Mouse (Mus musculus) forebrain, embryonic 16.5 days (tissue): Measurements from ENCODE around the gene Galnt2. TPM values are rescaled to one million over a fixed set of nuclear protein-coding genes. Genes with fewer than 3 reads are reported as not detected.

Source experiments
- ATAC-seq: fragments of 200-750 bp; cut with Nextera tagmentation; 2 replicates; pipeline ENCODE4 v1.8.0; 2017; ENCODE audit warnings: mild to moderate bottlenecking, moderate library complexity
- H3K27ac ChIP-seq: fragments of 300-500 bp; sonication (generic); 2 replicates; pipeline ENCODE4 v1.5.1; 2014; ENCODE audit warnings: low read length, control low read depth
- H3K27me3 ChIP-seq: fragments of 300-500 bp; sonication (generic); replicated peaks from 2 replicates; pipeline ENCODE4 v1.6.1; 2014; ENCODE audit warnings: low read length; ENCODE audit not compliant: control insufficient read depth, insufficient read depth
- H3K36me3 ChIP-seq: fragments of 300-500 bp; sonication (generic); 2 replicates; pipeline ENCODE4 v1.6.1; 2014; ENCODE audit not compliant: control insufficient read depth, insufficient read depth
- H3K4me1 ChIP-seq: fragments of 300-500 bp; sonication (generic); replicated peaks from 2 replicates; pipeline ENCODE4 v1.6.1; 2014; ENCODE audit warnings: low read length; ENCODE audit not compliant: control insufficient read depth, insufficient read depth
- H3K4me2 ChIP-seq: fragments of 300-500 bp; sonication (generic); 2 replicates; pipeline ENCODE4 v1.6.1; 2014; ENCODE audit warnings: mild to moderate bottlenecking, low read length, control low read depth
- H3K4me3 ChIP-seq: fragments of 300-500 bp; sonication (generic); replicated peaks from 2 replicates; pipeline ENCODE4 v1.5.1; 2014; ENCODE audit warnings: mild to moderate bottlenecking, low read length, control low read depth
- H3K9ac ChIP-seq: fragments of 300-500 bp; sonication (generic); replicated peaks from 2 replicates; pipeline ENCODE4 v1.6.1; 2014; ENCODE audit warnings: low read depth, low read length, control low read depth
- H3K9me3 ChIP-seq: fragments of 300-500 bp; sonication (generic); 2 replicates; pipeline ENCODE4 v1.6.1; 2016; ENCODE audit warnings: low read length; ENCODE audit not compliant: control insufficient read depth
- WGBS: fragments of 180-500 bp; shearing (Covaris S2); extraction: QIAGEN DNeasy Blood & Tissue Kit; methylation state at CpG from one replicate; pipeline ENCODE4 v1.1.7; 2014; 5-methylcytosine and 5-hydroxymethylcytosine counted together
- polyA plus RNA-seq: library from polyadenylated mRNA; unstranded; fragments of >200 nt; fragmentation: Nextera tagmentation; extraction: Ambion mirVana; gene quantifications from 2 replicates; pipeline ENCODE4 v1.2.1, GENCODE M21; 2015

Galnt2 gene
- polyA plus RNA-seq, 1 experiment from 2014 or later, result 47.8 TPM

DNA sequence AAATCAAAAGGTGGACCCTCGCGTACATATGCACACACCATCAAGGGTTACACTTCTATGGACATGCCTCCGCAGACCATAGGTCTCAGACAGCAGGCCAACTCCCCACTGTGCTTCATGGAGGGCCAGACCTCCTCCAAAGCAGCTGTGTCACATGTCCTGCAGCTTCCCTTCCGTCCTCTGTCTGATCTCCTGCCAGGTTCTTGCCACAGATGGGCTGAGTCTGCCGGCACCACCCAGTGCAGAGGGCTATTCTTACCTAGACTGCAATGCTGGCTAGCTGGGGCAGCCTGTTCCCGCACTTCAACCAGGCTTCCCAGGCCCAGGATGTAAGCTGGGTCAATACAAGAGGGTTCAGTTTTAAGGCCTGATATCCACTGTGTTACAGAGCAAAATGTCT lies 144.0 kb downstream of the Galnt2 start:
- Histone ChIP-seq H3K9ac (no peak overlapping the region), H3K4me2 (no peak overlapping the region), H3K9me3 (no peaks in the 10 kb centered on the region), H3K4me1 (no peaks in the 10 kb centered on the region), H3K36me3 (no peaks in the 10 kb centered on the region), H3K4me3 (no peak overlapping the region), H3K27ac (no peak overlapping the region), H3K27me3 (no peaks in the 10 kb centered on the region)
- WGBS, result 77% methylated on average over 6 of the region's 6 CpGs
- ATAC-seq, result no peak

- H3K4me2 ChIP-seq, result no peak overlapping the region
- H3K27ac ChIP-seq, result no peak overlapping the region
- no peak overlapping the region for H3K4me3 ChIP-seq
- H3K27me3 ChIP-seq, result no peaks in the 10 kb centered on the region
- 86% methylated on average over 9 of the region's 9 CpGs for WGBS
- H3K4me1 ChIP-seq, result no peaks in the 10 kb centered on the region
- H3K9ac ChIP-seq, result no peak overlapping the region
- no peaks in the 10 kb centered on the region for H3K9me3 ChIP-seq
- no peaks in the 10 kb centered on the region for H3K36me3 ChIP-seq
- ATAC-seq, result no peak
Measured at GRCm38 (mm10) chr8:124375727-124376126, 144.5 kb downstream of the Galnt2 start.

- no peaks in the 10 kb centered on the region for H3K4me1 ChIP-seq
- no peaks in the 10 kb centered on the region for H3K36me3 ChIP-seq
- H3K27ac ChIP-seq, result no peak overlapping the region
- no peak for ATAC-seq
- no peak overlapping the region for H3K4me3 ChIP-seq
- 97% methylated on average over 12 of the region's 12 CpGs for WGBS
- H3K27me3 ChIP-seq, result no peaks in the 10 kb centered on the region
- no peak overlapping the region for H3K9ac ChIP-seq
- H3K9me3 ChIP-seq, result no peaks in the 10 kb centered on the region
- H3K4me2 ChIP-seq, result no peak overlapping the region
Measured at GRCm38 (mm10) chr8:124376406-124376805, 145.2 kb downstream of the Galnt2 start.

DNA sequence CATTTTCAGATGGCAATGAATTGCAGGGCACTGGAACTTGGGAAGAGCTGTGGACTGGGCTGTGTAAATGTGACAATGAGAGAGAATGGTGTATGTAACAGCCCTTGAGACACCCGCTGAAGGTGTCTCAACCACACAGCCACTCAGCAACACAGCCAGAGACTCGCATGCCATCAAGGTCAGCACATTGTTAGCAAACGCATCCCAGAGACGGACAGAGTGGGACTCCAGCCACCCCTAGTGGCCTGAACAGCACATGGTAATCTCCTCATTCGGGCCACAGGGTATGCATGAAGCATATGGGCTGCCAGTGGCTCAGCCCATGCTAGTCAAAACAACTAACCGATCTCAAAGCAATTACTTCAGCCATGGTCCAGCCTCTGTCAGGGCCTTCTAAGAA lies 148.1 kb downstream of the Galnt2 start:
- H3K4me2 ChIP-seq, result no peak overlapping the region
- no peak for ATAC-seq
- H3K27me3 ChIP-seq, result no peaks in the 10 kb centered on the region
- no peaks in the 10 kb centered on the region for H3K9me3 ChIP-seq
- WGBS, result 75% methylated on average over 6 of the region's 6 CpGs
- H3K4me3 ChIP-seq, result no peak overlapping the region
- H3K4me1 ChIP-seq, result peaks cover 6% of the 10 kb centered on the region
- no peak overlapping the region for H3K9ac ChIP-seq
- H3K27ac ChIP-seq, result no peak overlapping the region
- no peaks in the 10 kb centered on the region for H3K36me3 ChIP-seq

DNA sequence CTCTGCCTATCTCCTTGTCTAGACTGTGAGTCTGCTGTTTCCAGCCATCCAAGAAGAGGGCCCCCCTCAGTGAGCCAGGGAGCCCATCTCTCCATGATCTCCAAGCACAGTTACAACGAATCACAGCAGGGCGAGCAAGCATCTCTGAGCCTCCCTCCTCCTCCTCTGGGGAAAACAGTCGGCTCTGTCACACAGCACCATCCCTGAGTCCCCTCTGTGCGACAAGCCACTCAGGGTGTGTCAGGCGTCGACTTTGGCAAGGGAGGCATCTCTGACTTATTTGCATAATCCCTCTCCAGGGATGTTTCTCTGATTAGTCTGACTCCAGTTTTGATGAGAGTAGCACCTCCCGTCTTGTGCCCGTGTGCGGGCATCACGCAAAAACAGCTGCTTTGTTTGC lies 151.0 kb downstream of the Galnt2 start:
- 32% methylated on average over 10 of the region's 10 CpGs for WGBS
- ATAC-seq, result peak; percentile 8; the same call in 1 of the 2 replicates
- Histone ChIP-seq H3K4me3 (no peak overlapping the region), H3K9me3 (no peaks in the 10 kb centered on the region), H3K4me1 (peaks cover 10% of the 10 kb centered on the region), H3K36me3 (no peaks in the 10 kb centered on the region), H3K4me2 (no peak overlapping the region), H3K27me3 (no peaks in the 10 kb centered on the region), H3K27ac (no peak overlapping the region), H3K9ac (no peak overlapping the region)

- Histone ChIP-seq H3K4me2 (no peak overlapping the region), H3K27ac (no peak overlapping the region), H3K27me3 (no peaks in the 10 kb centered on the region), H3K9me3 (no peaks in the 10 kb centered on the region), H3K9ac (no peak overlapping the region), H3K4me3 (no peak overlapping the region), H3K36me3 (no peaks in the 10 kb centered on the region), H3K4me1 (peaks cover 10% of the 10 kb centered on the region)
- 94% methylated on average over 19 of the region's 19 CpGs for WGBS
- ATAC-seq, result no peak
Measured at GRCm38 (mm10) chr8:124384336-124384735, 153.1 kb downstream of the Galnt2 start.

GRCm38 (mm10) chr8:124386225-124386899 lies 155.2 kb downstream of the Galnt2 start:
- Histone ChIP-seq H3K9ac (no peak overlapping the region), H3K4me3 (no peak overlapping the region), H3K27ac (no peak overlapping the region), H3K4me1 (peaks cover 10% of the 10 kb centered on the region), H3K36me3 (no peaks in the 10 kb centered on the region), H3K27me3 (no peaks in the 10 kb centered on the region), H3K9me3 (no peaks in the 10 kb centered on the region), H3K4me2 (no peak overlapping the region)
- WGBS, result 67% methylated on average over 23 of the region's 23 CpGs
- peak; percentile 92 for ATAC-seq

DNA sequence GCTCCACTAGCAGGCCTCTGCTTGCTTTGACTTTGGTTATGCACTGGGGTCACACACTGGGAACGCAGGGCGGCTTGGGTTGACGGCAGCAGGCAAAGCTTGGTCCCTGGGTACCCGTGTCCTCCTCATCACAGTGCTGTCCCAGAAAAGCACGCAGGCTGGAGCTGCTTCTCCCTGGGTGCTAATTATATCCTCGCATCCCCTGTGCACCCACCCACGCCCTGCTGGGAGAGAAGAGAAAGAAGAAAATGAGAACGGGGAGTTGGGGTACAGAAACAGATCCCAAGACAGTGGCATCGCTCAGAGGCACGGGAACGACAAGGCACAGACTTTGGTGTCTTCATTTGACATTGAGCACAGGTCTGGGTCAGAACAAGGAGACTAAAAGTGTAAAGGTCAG lies 158.3 kb downstream of the Galnt2 start:
- 86% methylated on average over 11 of the region's 11 CpGs for WGBS
- Histone ChIP-seq H3K4me3 (no peak overlapping the region), H3K4me1 (0 out of 2 replicates have a peak, but pooled peaks cover 4% of the 10 kb centered on the region), H3K9me3 (no peaks in the 10 kb centered on the region), H3K27me3 (no peaks in the 10 kb centered on the region), H3K4me2 (no peak overlapping the region), H3K9ac (no peak overlapping the region), H3K27ac (no peak overlapping the region), H3K36me3 (no peaks in the 10 kb centered on the region)
- ATAC-seq, result no peak

DNA sequence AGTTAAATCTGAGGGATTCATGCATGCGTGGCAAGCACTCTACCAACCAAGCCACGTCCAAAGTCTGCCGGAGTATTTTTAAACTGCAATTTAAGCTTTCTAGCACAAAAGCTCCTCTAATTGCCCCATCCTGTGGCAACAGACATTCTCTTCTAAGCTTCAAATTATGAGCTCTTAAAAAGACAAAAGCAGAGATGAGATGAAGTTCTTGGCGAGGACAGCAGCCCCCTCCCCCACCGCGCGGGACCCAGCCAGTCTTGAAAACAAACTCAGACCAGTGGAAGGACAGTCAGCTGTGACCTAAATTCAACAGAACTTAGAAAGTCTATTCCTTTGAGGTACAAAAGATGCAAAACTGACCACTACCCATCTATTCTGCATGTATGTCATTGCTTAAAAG lies 160.0 kb downstream of the Galnt2 start:
- no peaks in the 10 kb centered on the region for H3K36me3 ChIP-seq
- no peak for ATAC-seq
- no peak overlapping the region for H3K4me2 ChIP-seq
- 0 out of 2 replicates have a peak overlapping the region, but pooled peaks have one; percentile 10 for H3K27ac ChIP-seq
- no peaks in the 10 kb centered on the region for H3K27me3 ChIP-seq
- H3K4me3 ChIP-seq, result no peak overlapping the region
- H3K9ac ChIP-seq, result no peak overlapping the region
- H3K4me1 ChIP-seq, result 0 out of 2 replicates have a peak, but pooled peaks cover 3% of the 10 kb centered on the region
- WGBS, result 67% methylated on average over 7 of the region's 7 CpGs
- H3K9me3 ChIP-seq, result no peaks in the 10 kb centered on the region
